Mouse (Mus musculus): Measurements from ENCODE around the gene Lonp2.
A peak's percentile ranks its signal among the peaks of the same experiment; 100 is the strongest.

Lonp2 gene

GRCm38 (mm10) chr8:86624915-86625314 is 1.1 kb downstream of the Lonp2 start:
- no peak for DNase-seq (ENCODE audit: low spot score in 2 of 2)

GRCm38 (mm10) chr8:86630212-86630611 is 6.4 kb downstream of the Lonp2 start:
- DNase-seq (ENCODE audit: low spot score in 2 of 2) = no peak

- DNase-seq (ENCODE audit: low spot score in 2 of 2) = no peak
Measured at GRCm38 (mm10) chr8:86631395-86631794, 7.6 kb downstream of the Lonp2 start.

GRCm38 (mm10) chr8:86637826-86638225 is 14.0 kb downstream of the Lonp2 start:
- no peak for DNase-seq (ENCODE audit: low spot score in 2 of 2)

GRCm38 (mm10) chr8:86638981-86639380 is 15.1 kb downstream of the Lonp2 start:
- DNase-seq (ENCODE audit: low spot score in 2 of 2) = no peak

- no peak for DNase-seq (ENCODE audit: low spot score in 2 of 2)
Measured at GRCm38 (mm10) chr8:86642682-86643081, 18.8 kb downstream of the Lonp2 start.

GRCm38 (mm10) chr8:86644661-86645060 is 20.8 kb downstream of the Lonp2 start:
- DNase-seq (ENCODE audit: low spot score in 2 of 2) = no peak

GRCm38 (mm10) chr8:86647771-86648170 is 23.9 kb downstream of the Lonp2 start:
- no peak for DNase-seq (ENCODE audit: low spot score in 2 of 2)

GRCm38 (mm10) chr8:86651416-86651815 is 27.6 kb downstream of the Lonp2 start:
- peak; percentile 64 to 86 for DNase-seq (ENCODE audit: low spot score in 2 of 2)

GRCm38 (mm10) chr8:86652546-86652945 is 28.7 kb downstream of the Lonp2 start:
- DNase-seq (ENCODE audit: low spot score in 2 of 2) = no peak

GRCm38 (mm10) chr8:86654578-86654977 is 30.7 kb downstream of the Lonp2 start:
- no peak for DNase-seq (ENCODE audit: low spot score in 2 of 2)

- DNase-seq (ENCODE audit: low spot score in 2 of 2) = no peak
Measured at GRCm38 (mm10) chr8:86668750-86669149, 44.9 kb downstream of the Lonp2 start.

GRCm38 (mm10) chr8:86669259-86669658 is 45.4 kb downstream of the Lonp2 start:
- DNase-seq (ENCODE audit: low spot score in 2 of 2) = no peak

GRCm38 (mm10) chr8:86686629-86687028 is 62.8 kb downstream of the Lonp2 start:
- no peak for DNase-seq (ENCODE audit: low spot score in 2 of 2)

GRCm38 (mm10) chr8:86692107-86692506 is 68.3 kb downstream of the Lonp2 start:
- DNase-seq (ENCODE audit: low spot score in 2 of 2) = no peak

- no peak for DNase-seq (ENCODE audit: low spot score in 2 of 2)
Measured at GRCm38 (mm10) chr8:86694011-86694410, 70.2 kb downstream of the Lonp2 start.

- no peak for DNase-seq (ENCODE audit: low spot score in 2 of 2)
Measured at GRCm38 (mm10) chr8:86695703-86696102, 71.9 kb downstream of the Lonp2 start.

- DNase-seq (ENCODE audit: low spot score in 2 of 2) = no peak
Measured at GRCm38 (mm10) chr8:86698811-86699421, 75.1 kb downstream of the Lonp2 start.

- no peak for DNase-seq (ENCODE audit: low spot score in 2 of 2)
Measured at GRCm38 (mm10) chr8:86699471-86699870, 75.6 kb downstream of the Lonp2 start.

- DNase-seq (ENCODE audit: low spot score in 2 of 2) = no peak
Measured at GRCm38 (mm10) chr8:86702453-86702852, 78.6 kb downstream of the Lonp2 start.

- DNase-seq (ENCODE audit: low spot score in 2 of 2) = no peak
Measured at GRCm38 (mm10) chr8:86705317-86705716, 81.5 kb downstream of the Lonp2 start.

GRCm38 (mm10) chr8:86706756-86707155 is 82.9 kb downstream of the Lonp2 start:
- DNase-seq (ENCODE audit: low spot score in 2 of 2) = no peak

- DNase-seq (ENCODE audit: low spot score in 2 of 2) = no peak
Measured at GRCm38 (mm10) chr8:86707873-86708272, 84.0 kb downstream of the Lonp2 start.

GRCm38 (mm10) chr8:86712594-86712993 is 88.8 kb downstream of the Lonp2 start:
- no peak for DNase-seq (ENCODE audit: low spot score in 2 of 2)
